Mouse (Mus musculus) induced T-regulatory cell, adult 2 months (primary cell): ENCODE measurements around the gene 9930111J21Rik1.
A peak's percentile ranks its signal among the peaks of the same experiment; 100 is the strongest.
"Not testable (repeated sequence)": the region's sequence is repeated elsewhere in the genome, so short reads cannot be mapped to it uniquely, and the experiment has no call there.

Experiments used
- DNase-seq: peaks from one replicate; pipeline ENCODE4 v3.0.0-alpha.2; 2012; ENCODE audit warnings: low read depth

Gene 9930111J21Rik1

GRCm38 (mm10) chr11:48979251-48979650 lies at the start of gene 9930111J21Rik1:
9930111J21Rik1 (minus strand) TSS chr11:48979398.
- not testable (repeated sequence) for DNase-seq

GRCm38 (mm10) chr11:49012074-49012473 lies 32.9 kb upstream of the 9930111J21Rik1 start:
- DNase-seq = not testable (repeated sequence)

- not testable (repeated sequence) for DNase-seq
These were observed 27.6 kb upstream of the 9930111J21Rik1 start for GRCm38 (mm10) chr11:49006785-49007184.

- DNase-seq = not testable (repeated sequence)
These were observed 27.1 kb upstream of the 9930111J21Rik1 start for GRCm38 (mm10) chr11:49006317-49006716.

- not testable (repeated sequence) for DNase-seq
These were observed 21.2 kb upstream of the 9930111J21Rik1 start for GRCm38 (mm10) chr11:49000411-49000810.

GRCm38 (mm10) chr11:48994018-48994417 lies 14.8 kb upstream of the 9930111J21Rik1 start, which contains the start of gene Tgtp1:
Tgtp1 (minus strand) TSS chr11:48994172.
- peak; percentile 75 for DNase-seq

- not testable (repeated sequence) for DNase-seq
These were observed 14.1 kb upstream of the 9930111J21Rik1 start for GRCm38 (mm10) chr11:48993296-48993695.

GRCm38 (mm10) chr11:48991740-48992520 lies 12.7 kb upstream of the 9930111J21Rik1 start, which contains the start of gene Gm12185:
Gm12185 (minus strand) TSS chr11:48992226.
- peak; percentile 85 for DNase-seq

GRCm38 (mm10) chr11:48989981-48990380 lies 10.8 kb upstream of the 9930111J21Rik1 start:
- DNase-seq = peak; percentile 42

- not testable (repeated sequence) for DNase-seq
These were observed 9.0 kb upstream of the 9930111J21Rik1 start for GRCm38 (mm10) chr11:48988219-48988618.

- not testable (repeated sequence) for DNase-seq
These were observed 3.6 kb upstream of the 9930111J21Rik1 start for GRCm38 (mm10) chr11:48982848-48983247.

GRCm38 (mm10) chr11:48980052-48980451 lies 854 bp upstream of the 9930111J21Rik1 start:
- DNase-seq = not testable (repeated sequence)

GRCm38 (mm10) chr11:48978240-48978939 lies 808 bp downstream of the 9930111J21Rik1 start, which contains the start of gene Olfr56:
Olfr56 (plus strand) TSS chr11:48978889.
- DNase-seq = not testable (repeated sequence)

GRCm38 (mm10) chr11:48974686-48975085 lies 4.5 kb downstream of the 9930111J21Rik1 start:
- DNase-seq = not testable (repeated sequence)

GRCm38 (mm10) chr11:48946090-48946489 lies 33.1 kb downstream of the 9930111J21Rik1 start, which contains the start of gene Psme2b:
Psme2b (minus strand) TSS chr11:48946190.
- not testable (repeated sequence) for DNase-seq

GRCm38 (mm10) chr11:48939286-48939685 lies 39.9 kb downstream of the 9930111J21Rik1 start:
- not testable (repeated sequence) for DNase-seq

GRCm38 (mm10) chr11:48935291-48935690 lies 43.9 kb downstream of the 9930111J21Rik1 start:
- not testable (repeated sequence) for DNase-seq

- not testable (repeated sequence) for DNase-seq
These were observed 45.3 kb downstream of the 9930111J21Rik1 start for GRCm38 (mm10) chr11:48933923-48934322.

- peak; percentile 65 for DNase-seq
These were observed 45.8 kb downstream of the 9930111J21Rik1 start for GRCm38 (mm10) chr11:48933422-48933821.

- DNase-seq = peak; percentile 70
These were observed 51.1 kb downstream of the 9930111J21Rik1 start for GRCm38 (mm10) chr11:48928068-48928467.

- DNase-seq = peak; percentile 47
These were observed 52.8 kb downstream of the 9930111J21Rik1 start for GRCm38 (mm10) chr11:48926437-48926836.

GRCm38 (mm10) chr11:48923818-48924217 lies 55.4 kb downstream of the 9930111J21Rik1 start:
- not testable (repeated sequence) for DNase-seq
